ENCODE assay signal across 27 mouse cellular contexts in genomic region chr8:7853169-7853568, GRCm38 (mm10).
DNase-seq lines count a peak whose midpoint lies in the region; ATAC-seq lines count a peak whose summit lies in the region.
"Had no signal": no experiment of that assay in that cellular context is flagged by ENCODE, and none has a peak within 500 bp of the region (broad histone marks: within the 10 kb centered on the region; RNA-seq: fewer than 3 reads in every experiment).

No protein-coding gene starts in this region.

- 93% methylated on average over 1 of the region's 1 CpGs for WGBS in forebrain, embryonic 14.5 days
- WGBS in forebrain, embryonic 12.5 days = 91% methylated on average over 1 of the region's 1 CpGs
- WGBS in hindbrain, embryonic 15.5 days = 79% methylated on average over 1 of the region's 1 CpGs
- 94% methylated on average over 1 of the region's 1 CpGs for WGBS in hindbrain, embryonic 11.5 days

- peak; percentile 21 for DNase-seq in forebrain, embryonic 14.5 days (ENCODE audit: low spot score)
- DNase-seq in hindbrain, embryonic 11.5 days (ENCODE audit: low spot score) = no peak
- peak; percentile 21 to 35 for DNase-seq in left cerebral cortex, postnatal 25 days (ENCODE audit: low spot score in 2 of 2)
- no peak for DNase-seq in left cerebral cortex, adult 18-20 months (ENCODE audit: low spot score in 2 of 2)
- DNase-seq in right cerebral cortex, adult 2 months (ENCODE audit: low spot score in 2 of 2) = peak; percentile 3 to 5
- no peak for DNase-seq in right cerebral cortex, postnatal 25 days
- DNase-seq: adrenal gland, adult 8-10 months; cerebellum, adult 8-10 months; cerebellum, postnatal 36 days; embryo, embryonic 11 days; gastrocnemius, postnatal 25 days; heart, adult 18-20 months; heart, postnatal 10 days; kidney, adult 8-10 months; kidney, postnatal 14 days; layer of hippocampus, postnatal 36 days; lung, postnatal 4 days; thymus, postnatal 14 days had no signal

- intact Hi-C loops in left cerebral cortex, postnatal 25 days (cut with DNase I) = no loop called here

- no peaks in the 10 kb centered on the region for H3K4me1 ChIP-seq in forebrain, embryonic 14.5 days (ENCODE audit: control insufficient read depth, insufficient read depth, low read length)
- H3K4me1 ChIP-seq in forebrain, embryonic 12.5 days = no peaks in the 10 kb centered on the region
- no peaks in the 10 kb centered on the region for H3K4me1 ChIP-seq in hindbrain, embryonic 15.5 days (replicated peaks)
- no peaks in the 10 kb centered on the region for H3K4me1 ChIP-seq in hindbrain, embryonic 11.5 days (replicated peaks; ENCODE audit: control insufficient read depth, insufficient read depth, low read length)
- H3K4me1 ChIP-seq: embryonic facial prominence, embryonic 13.5 days; hindbrain, embryonic 10.5 days; intestine, embryonic 15.5 days; neural tube, embryonic 13.5 days had no signal

- no peak overlapping the region for H3K27ac ChIP-seq in forebrain, embryonic 14.5 days (ENCODE audit: low read depth, low read length)
- no peak overlapping the region for H3K27ac ChIP-seq in forebrain, embryonic 12.5 days
- no peak overlapping the region for H3K27ac ChIP-seq in hindbrain, embryonic 15.5 days (replicated peaks)
- H3K27ac ChIP-seq in hindbrain, embryonic 11.5 days (ENCODE audit: low read depth, low read length) = no peak overlapping the region
- H3K27ac ChIP-seq: embryonic facial prominence, embryonic 13.5 days; hindbrain, embryonic 10.5 days; intestine, embryonic 15.5 days; neural tube, embryonic 13.5 days had no signal

- H3K4me2 ChIP-seq in forebrain, embryonic 14.5 days (ENCODE audit: low read length) = no peak overlapping the region
- no peak overlapping the region for H3K4me2 ChIP-seq in forebrain, embryonic 12.5 days
- H3K4me2 ChIP-seq in hindbrain, embryonic 15.5 days = no peak overlapping the region
- H3K4me2 ChIP-seq in hindbrain, embryonic 11.5 days (replicated peaks; ENCODE audit: low read depth, low read length) = no peak overlapping the region
- H3K4me2 ChIP-seq: embryonic facial prominence, embryonic 13.5 days; heart, embryonic 12.5 days; intestine, embryonic 15.5 days; neural tube, embryonic 13.5 days had no signal

- H3K9me3 ChIP-seq in forebrain, embryonic 14.5 days (replicated peaks; ENCODE audit: control insufficient read depth, low read length) = no peaks in the 10 kb centered on the region
- H3K9me3 ChIP-seq in forebrain, embryonic 12.5 days = no peaks in the 10 kb centered on the region
- H3K9me3 ChIP-seq in hindbrain, embryonic 15.5 days = no peaks in the 10 kb centered on the region
- H3K9me3 ChIP-seq in hindbrain, embryonic 11.5 days (ENCODE audit: control insufficient read depth, low read length) = no peaks in the 10 kb centered on the region
- H3K9me3 ChIP-seq: embryonic facial prominence, embryonic 13.5 days; heart, embryonic 12.5 days; hindbrain, embryonic 10.5 days; intestine, embryonic 15.5 days; neural tube, embryonic 13.5 days had no signal

- H3K4me3 ChIP-seq in forebrain, embryonic 14.5 days (ENCODE audit: low read depth, low read length) = no peak overlapping the region
- H3K4me3 ChIP-seq in forebrain, embryonic 12.5 days (replicated peaks) = no peak overlapping the region
- H3K4me3 ChIP-seq in hindbrain, embryonic 15.5 days = no peak overlapping the region
- H3K4me3 ChIP-seq in hindbrain, embryonic 11.5 days (ENCODE audit: low read depth, low read length) = no peak overlapping the region
- H3K4me3 ChIP-seq: embryonic facial prominence, embryonic 13.5 days; erythroblast, embryonic 14.5 days; heart, embryonic 12.5 days; hindbrain, embryonic 10.5 days; intestine, embryonic 15.5 days; neural tube, embryonic 13.5 days had no signal

- no peaks in the 10 kb centered on the region for H3K36me3 ChIP-seq in forebrain, embryonic 14.5 days (ENCODE audit: control insufficient read depth, insufficient read depth, low read length)
- H3K36me3 ChIP-seq in forebrain, embryonic 12.5 days (replicated peaks) = no peaks in the 10 kb centered on the region
- H3K36me3 ChIP-seq in hindbrain, embryonic 15.5 days = no peaks in the 10 kb centered on the region
- no peaks in the 10 kb centered on the region for H3K36me3 ChIP-seq in hindbrain, embryonic 11.5 days (ENCODE audit: control insufficient read depth, insufficient read depth, low read length)
- H3K36me3 ChIP-seq: embryonic facial prominence, embryonic 13.5 days; heart, embryonic 12.5 days; hindbrain, embryonic 10.5 days; intestine, embryonic 15.5 days; neural tube, embryonic 13.5 days had no signal

- H3K9ac ChIP-seq in forebrain, embryonic 14.5 days (ENCODE audit: low read length) = no peak overlapping the region
- H3K9ac ChIP-seq in forebrain, embryonic 12.5 days = no peak overlapping the region
- no peak overlapping the region for H3K9ac ChIP-seq in hindbrain, embryonic 15.5 days
- H3K9ac ChIP-seq in hindbrain, embryonic 11.5 days (ENCODE audit: low read depth, low read length) = no peak overlapping the region
- H3K9ac ChIP-seq: embryonic facial prominence, embryonic 13.5 days; heart, embryonic 12.5 days; intestine, embryonic 15.5 days; neural tube, embryonic 13.5 days had no signal

- ATAC-seq in forebrain, embryonic 14.5 days = no peak
- no peak for ATAC-seq in forebrain, embryonic 12.5 days (ENCODE audit: low FRiP score)
- peak; percentile 45; the same call in 1 of the 2 replicates for ATAC-seq in hindbrain, embryonic 15.5 days (ENCODE audit: low FRiP score, low read depth)
- no peak for ATAC-seq in hindbrain, embryonic 11.5 days (ENCODE audit: low FRiP score)
- ATAC-seq: activated CD4-positive, CD25-positive, alpha-beta regulatory T cell, adult 4 months; intestine, embryonic 15.5 days had no signal

- H3K27me3 ChIP-seq in forebrain, embryonic 14.5 days (replicated peaks; ENCODE audit: control insufficient read depth, insufficient read depth, low read length) = no peaks in the 10 kb centered on the region
- no peaks in the 10 kb centered on the region for H3K27me3 ChIP-seq in forebrain, embryonic 12.5 days
- H3K27me3 ChIP-seq in hindbrain, embryonic 15.5 days = no peaks in the 10 kb centered on the region
- H3K27me3 ChIP-seq in hindbrain, embryonic 11.5 days (ENCODE audit: control insufficient read depth, insufficient read depth, low read length) = no peaks in the 10 kb centered on the region
- H3K27me3 ChIP-seq: embryonic facial prominence, embryonic 13.5 days; heart, embryonic 12.5 days; intestine, embryonic 15.5 days; neural tube, embryonic 13.5 days had no signal

Comparison
In these comparisons a context has a peak if more than half of its experiments do, and no peak if none do; other contexts are left out.
1. DNase-seq: peak in forebrain, embryonic 14.5 days (single experiment), left cerebral cortex, postnatal 25 days (2 of 2) and right cerebral cortex, adult 2 months (2 of 2); none in hindbrain, embryonic 11.5 days (single experiment), left cerebral cortex, adult 18-20 months (0 of 2) and right cerebral cortex, postnatal 25 days (single experiment).